Comparison of ENCODE assay signal across 13 mouse cellular contexts in the genomic region with DNA sequence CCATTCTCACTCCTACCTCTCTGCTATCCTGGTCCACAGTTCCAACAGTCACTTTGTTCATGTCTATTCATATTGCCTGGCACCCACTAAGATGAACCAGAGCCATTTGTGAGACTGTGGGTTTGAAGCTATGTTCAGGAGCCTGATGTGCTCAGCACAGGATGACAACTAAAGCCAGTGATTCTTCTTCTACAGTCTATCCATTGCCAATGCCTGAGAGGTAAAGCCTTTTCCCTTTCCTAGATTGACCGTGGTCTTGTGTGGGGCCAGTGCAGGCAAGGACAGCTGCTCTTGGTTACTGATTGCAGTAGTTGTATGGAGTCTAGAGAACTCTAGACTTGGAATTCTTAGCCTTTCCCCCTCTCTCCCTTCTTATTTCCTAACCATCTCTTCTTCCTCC. TPM values are rescaled to one million over a fixed set of nuclear protein-coding genes. Genes with fewer than 3 reads are reported as not detected.
A peak's percentile ranks its signal among the peaks of the same experiment; 100 is the strongest.
DNase-seq lines count a peak whose midpoint lies in the region; ATAC-seq and TF ChIP-seq lines count a peak whose summit lies in the region.
"Had no signal": no experiment of that assay in that cellular context is flagged by ENCODE, and none has a peak within 500 bp of the region (broad histone marks: within the 10 kb centered on the region; RNA-seq: fewer than 3 reads in every experiment).

No protein-coding gene starts in this region.

- peaks cover 5% of the 10 kb centered on the region for H3K79me2 ChIP-seq in myocyte (ENCODE audit: control insufficient read depth, insufficient read depth)

- no peaks in the 10 kb centered on the region for H3K27me3 ChIP-seq in heart, embryonic 14.5 days (ENCODE audit: control insufficient read depth, insufficient read depth, low read length)
- H3K27me3 ChIP-seq in heart, embryonic 11.5 days (ENCODE audit: control insufficient read depth, insufficient read depth, low read length) = no peaks in the 10 kb centered on the region
- H3K27me3 ChIP-seq in lung, embryonic 16.5 days (ENCODE audit: control insufficient read depth, insufficient read depth, low read depth, low read length) = no peaks in the 10 kb centered on the region
- H3K27me3 ChIP-seq in myocyte (ENCODE audit: control insufficient read depth, insufficient read depth, insufficient read length) = no peaks in the 10 kb centered on the region
- no peaks in the 10 kb centered on the region for H3K27me3 ChIP-seq in hindbrain, embryonic 14.5 days (ENCODE audit: control insufficient read depth, insufficient read depth, low read length)
- H3K27me3 ChIP-seq: hindbrain, embryonic 13.5 days had no signal

- no peak overlapping the region for H3ac ChIP-seq in myocyte (ENCODE audit: control insufficient read depth, insufficient read length)

- peaks cover 6 to 22% of the 10 kb centered on the region in 2 experiments for H3K4me1 ChIP-seq in heart, embryonic 14.5 days (ENCODE audit: control insufficient read depth in 2 of 2, insufficient read depth in 2 of 2, low read length in 2 of 2)
- peaks cover 4% of the 10 kb centered on the region for H3K4me1 ChIP-seq in heart, embryonic 11.5 days (ENCODE audit: control insufficient read depth, insufficient read depth, low read length)
- H3K4me1 ChIP-seq in lung, embryonic 16.5 days (replicated peaks; ENCODE audit: control insufficient read depth, insufficient read depth, low read length) = peaks cover 8% of the 10 kb centered on the region
- H3K4me1 ChIP-seq in lung, adult 2 months (ENCODE audit: control insufficient read depth, insufficient read depth, low read length) = peaks cover 14% of the 10 kb centered on the region
- peaks cover 20% of the 10 kb centered on the region for H3K4me1 ChIP-seq in hindbrain, embryonic 14.5 days (replicated peaks; ENCODE audit: control insufficient read depth, insufficient read depth, low read length)

- DNase-seq in adrenal gland, adult 2 months = peak; percentile 23
- DNase-seq in adrenal gland, postnatal 10 days = no peak
- no peak for DNase-seq in lung, adult 2 months
- DNase-seq in hindbrain, embryonic 14.5 days (ENCODE audit: low spot score) = no peak
- DNase-seq: right cerebral cortex, postnatal 4 days had no signal

- TF ChIP-seq CTCF in lung, adult 2 months (IDR thresholded peaks at IDR 0.05; ENCODE audit: insufficient read depth, low read length) = no peak

- TF ChIP-seq POLR2A in lung, adult 2 months (IDR thresholded peaks at IDR 0.05; ENCODE audit: borderline replicate concordance, extremely low read depth, low read depth, low read length) = no peak
- TF ChIP-seq POLR2A in myocyte (IDR thresholded peaks at IDR 0.05; ENCODE audit: insufficient read length, low read depth) = no peak

- no peak for ATAC-seq in heart, embryonic 14.5 days (ENCODE audit: insufficient number of reproducible peaks, insufficient read depth, low FRiP score, low read depth)
- no peak for ATAC-seq in heart, embryonic 11.5 days (replicated peaks; ENCODE audit: insufficient number of reproducible peaks, low FRiP score, low TSS enrichment)
- ATAC-seq in lung, embryonic 16.5 days (ENCODE audit: low read depth) = no peak
- ATAC-seq in hindbrain, embryonic 14.5 days (ENCODE audit: low FRiP score) = no peak

- H3K36me3 ChIP-seq in heart, embryonic 14.5 days (ENCODE audit: control insufficient read depth, insufficient read depth, low read length) = no peaks in the 10 kb centered on the region
- H3K36me3 ChIP-seq in heart, embryonic 11.5 days (ENCODE audit: control insufficient read depth, insufficient read depth, low read length) = no peaks in the 10 kb centered on the region
- H3K36me3 ChIP-seq in lung, embryonic 16.5 days (ENCODE audit: control insufficient read depth, insufficient read depth, low read length) = no peaks in the 10 kb centered on the region
- H3K36me3 ChIP-seq in myocyte (ENCODE audit: control insufficient read depth, insufficient read depth) = no peaks in the 10 kb centered on the region
- no peaks in the 10 kb centered on the region for H3K36me3 ChIP-seq in hindbrain, embryonic 14.5 days (replicated peaks; ENCODE audit: control insufficient read depth, insufficient read depth)
- H3K36me3 ChIP-seq: G1E; hindbrain, embryonic 13.5 days; midbrain, embryonic 10.5 days had no signal

- H3K27ac ChIP-seq in heart, embryonic 14.5 days (replicated peaks in 1 of 2; ENCODE audit: control insufficient read depth in 1 of 2, insufficient read depth in 1 of 2, low read depth in 2 of 2, low read length in 2 of 2) = 0 out of 4 replicates have a peak overlapping the region, but pooled peaks of 1 of the 2 experiments have one; percentile 33
- H3K27ac ChIP-seq in heart, embryonic 11.5 days (ENCODE audit: low read depth, low read length) = no peak overlapping the region
- 0 out of 2 replicates have a peak overlapping the region, but pooled peaks have one; percentile 5 for H3K27ac ChIP-seq in lung, embryonic 16.5 days (ENCODE audit: low read length)
- H3K27ac ChIP-seq in hindbrain, embryonic 14.5 days = no peak overlapping the region
- H3K27ac ChIP-seq: hindbrain, embryonic 13.5 days; midbrain, embryonic 10.5 days had no signal

- no peaks in the 10 kb centered on the region for H3K9me3 ChIP-seq in heart, embryonic 14.5 days (ENCODE audit: control insufficient read depth, low read length)
- no peaks in the 10 kb centered on the region for H3K9me3 ChIP-seq in heart, embryonic 11.5 days (replicated peaks; ENCODE audit: control insufficient read depth, low read length)
- H3K9me3 ChIP-seq in lung, embryonic 16.5 days (ENCODE audit: control insufficient read depth, low read length) = no peaks in the 10 kb centered on the region
- no peaks in the 10 kb centered on the region for H3K9me3 ChIP-seq in hindbrain, embryonic 14.5 days (ENCODE audit: control insufficient read depth, low read length)
- H3K9me3 ChIP-seq: G1E; hindbrain, embryonic 13.5 days; midbrain, embryonic 10.5 days had no signal

- 0 out of 2 replicates have a peak overlapping the region, but pooled peaks have one; percentile 6 for H3K4me2 ChIP-seq in heart, embryonic 14.5 days (ENCODE audit: low read length)
- no peak overlapping the region for H3K4me2 ChIP-seq in heart, embryonic 11.5 days
- H3K4me2 ChIP-seq in lung, embryonic 16.5 days (ENCODE audit: low read depth, low read length) = no peak overlapping the region
- peak overlapping the region; percentile 39 for H3K4me2 ChIP-seq in myocyte (ENCODE audit: low read depth)
- H3K4me2 ChIP-seq in hindbrain, embryonic 14.5 days (replicated peaks) = no peak overlapping the region

- no peak overlapping the region for H3K4me3 ChIP-seq in heart, embryonic 14.5 days (ENCODE audit: control insufficient read depth in 1 of 2, insufficient read depth in 1 of 2, low read depth in 1 of 2, low read length in 2 of 2)
- no peak overlapping the region for H3K4me3 ChIP-seq in heart, embryonic 11.5 days (ENCODE audit: low read depth, low read length)
- no peak overlapping the region for H3K4me3 ChIP-seq in lung, embryonic 16.5 days (ENCODE audit: low read length)
- H3K4me3 ChIP-seq in lung, adult 2 months (replicated peaks; ENCODE audit: extremely low read depth, low read depth, low read length) = no peak overlapping the region
- H3K4me3 ChIP-seq in myocyte = no peak overlapping the region
- H3K4me3 ChIP-seq in hindbrain, embryonic 14.5 days (replicated peaks; ENCODE audit: low read length) = no peak overlapping the region
- H3K4me3 ChIP-seq: hindbrain, embryonic 13.5 days; midbrain, embryonic 10.5 days had no signal

- H3K9ac ChIP-seq in heart, embryonic 14.5 days (ENCODE audit: low read length) = no peak overlapping the region; the same call in 1 of the 2 replicates
- no peak overlapping the region for H3K9ac ChIP-seq in heart, embryonic 11.5 days (ENCODE audit: low read depth, low read length)
- no peak overlapping the region for H3K9ac ChIP-seq in lung, embryonic 16.5 days (ENCODE audit: low read length)
- H3K9ac ChIP-seq in hindbrain, embryonic 14.5 days = no peak overlapping the region
- H3K9ac ChIP-seq: hindbrain, embryonic 13.5 days had no signal

- 84% methylated on average over 1 of the region's 1 CpGs for WGBS in heart, embryonic 14.5 days
- 91% methylated on average over 1 of the region's 1 CpGs for whole genome bisulfite sequencing in heart, embryonic 11.5 days (ENCODE audit: insufficient replicate concordance)
- 76% methylated on average over 1 of the region's 1 CpGs for WGBS in lung, embryonic 16.5 days
- WGBS in lung, adult 2 months = 88% methylated on average over 1 of the region's 1 CpGs
- 88% methylated on average over 1 of the region's 1 CpGs for WGBS in hindbrain, embryonic 14.5 days

RNA-seq across cellular contexts. Expression of gene Zfp52, which starts 1.4 kb away (rescaled TPM):
- 10 to 100 TPM; 19.7 to 40.9 TPM for total RNA-seq in adrenal gland, adult 2 months (2021)
- polyA plus RNA-seq in adrenal gland, adult 2 months (2012; rRNA removed) = 0.17 and 0.26 TPM in 2 replicates
- 10 to 100 TPM; 20.0 to 23.6 TPM for total RNA-seq in adrenal gland, postnatal 10 days (2021)
- 3.8 and 4.0 TPM in 2 replicates for polyA plus RNA-seq in heart, embryonic 14.5 days (2014; fragmentation: Nextera tagmentation; extraction: Ambion mirVana)
- 1.9 and 2.4 TPM in 2 replicates for polyA plus RNA-seq in heart, embryonic 11.5 days (2014; fragmentation: Nextera tagmentation; extraction: Ambion mirVana)
- polyA plus RNA-seq in lung, embryonic 16.5 days (2015; fragmentation: Nextera tagmentation; extraction: Ambion mirVana) = 4.7 and 5.5 TPM in 2 replicates
- 0.34 and 0.73 TPM in 2 replicates for polyA plus RNA-seq in lung, adult 2 months (2012; rRNA removed)
- 1.9 TPM for polyA plus RNA-seq in myocyte (2012; fragmentation: generic; extraction: Trizol)
- polyA plus RNA-seq in hindbrain, embryonic 14.5 days (2014; fragmentation: Nextera tagmentation; extraction: Ambion mirVana) = 1.8 and 1.9 TPM in 2 replicates
- polyA plus RNA-seq: liver, adult 2 months had no signal

RNA-seq across cellular contexts. Expression of gene Zfp948, which starts 32.8 kb away (rescaled TPM):
- total RNA-seq in adrenal gland, adult 2 months (2021) = 10 to 100 TPM in 1 of 2 experiments, 1 to 10 TPM in 1; 5.7 to 14.8 TPM
- polyA plus RNA-seq in adrenal gland, adult 2 months (2012; rRNA removed) = 0.21 and 0.27 TPM in 2 replicates
- 10 to 100 TPM; 10.3 to 11.4 TPM for total RNA-seq in adrenal gland, postnatal 10 days (2021)
- 14.7 and 14.8 TPM in 2 replicates for polyA plus RNA-seq in heart, embryonic 14.5 days (2014; fragmentation: Nextera tagmentation; extraction: Ambion mirVana)
- 21.3 and 23.6 TPM in 2 replicates for polyA plus RNA-seq in heart, embryonic 11.5 days (2014; fragmentation: Nextera tagmentation; extraction: Ambion mirVana)
- polyA plus RNA-seq in lung, embryonic 16.5 days (2015; fragmentation: Nextera tagmentation; extraction: Ambion mirVana) = 19.9 and 23.7 TPM in 2 replicates
- polyA plus RNA-seq in lung, adult 2 months (2012; rRNA removed) = 1.3 and 1.9 TPM in 2 replicates
- polyA plus RNA-seq in myocyte (2012; fragmentation: generic; extraction: Trizol) = 2.0 TPM
- polyA plus RNA-seq in hindbrain, embryonic 14.5 days (2014; fragmentation: Nextera tagmentation; extraction: Ambion mirVana) = 21.9 and 22.2 TPM in 2 replicates

RNA-seq across cellular contexts. Expression of gene Zfp53, which starts 45.2 kb away (rescaled TPM):
- total RNA-seq in adrenal gland, adult 2 months (2021) = 1 to 10 TPM; 3.2 to 4.3 TPM
- 0.86 and 1.0 TPM in 2 replicates for polyA plus RNA-seq in adrenal gland, adult 2 months (2012; rRNA removed)
- 1 to 10 TPM; 4.1 to 6.3 TPM for total RNA-seq in adrenal gland, postnatal 10 days (2021)
- polyA plus RNA-seq in heart, embryonic 14.5 days (2014; fragmentation: Nextera tagmentation; extraction: Ambion mirVana) = 5.3 and 5.5 TPM in 2 replicates
- polyA plus RNA-seq in heart, embryonic 11.5 days (2014; fragmentation: Nextera tagmentation; extraction: Ambion mirVana) = 5.4 and 6.2 TPM in 2 replicates
- polyA plus RNA-seq in lung, embryonic 16.5 days (2015; fragmentation: Nextera tagmentation; extraction: Ambion mirVana) = 12.0 and 12.5 TPM in 2 replicates
- 1.5 and 1.8 TPM in 2 replicates for polyA plus RNA-seq in lung, adult 2 months (2012; rRNA removed)
- polyA plus RNA-seq in myocyte (2012; fragmentation: generic; extraction: Trizol) = 1.5 TPM
- polyA plus RNA-seq in hindbrain, embryonic 14.5 days (2014; fragmentation: Nextera tagmentation; extraction: Ambion mirVana) = 9.5 and 11.1 TPM in 2 replicates

Comparison
In these comparisons a context has a peak if more than half of its experiments do, and no peak if none do; other contexts are left out.
1. H3K4me2 ChIP-seq: peak in heart, embryonic 14.5 days (single experiment) and myocyte (single experiment); none in heart, embryonic 11.5 days (single experiment), lung, embryonic 16.5 days (single experiment) and hindbrain, embryonic 14.5 days (single experiment).